Mouse (Mus musculus): ENCODE results near the gene Lrmda. TPM values are rescaled to one million over a fixed set of nuclear protein-coding genes. Genes with fewer than 3 reads are reported as not detected.

Gene Lrmda
- total and polyA plus RNA-seq, 2 experiments from 2014 or later: 0.38 to 0.82 TPM

DNA sequence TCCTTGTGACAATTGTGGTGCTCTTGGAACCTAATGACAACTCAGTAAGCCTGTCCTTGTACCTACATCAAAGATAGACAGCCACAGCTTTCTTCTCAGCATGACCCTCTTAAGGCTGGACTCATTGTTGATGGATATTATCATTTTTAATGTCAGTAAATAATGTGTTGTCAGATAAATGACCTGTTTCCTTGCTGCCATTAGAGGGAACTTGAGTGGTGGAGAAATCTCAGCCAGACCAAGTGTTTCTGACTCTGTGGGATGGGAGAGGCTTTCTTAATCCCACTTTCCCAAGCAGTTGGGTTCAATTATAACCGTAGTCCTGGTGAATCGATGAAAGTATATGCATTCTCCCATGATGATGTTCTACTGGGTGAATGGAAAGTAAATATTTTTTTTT lies 668.9 kb downstream of the Lrmda start:
- WGBS: 74% methylated on average over 2 of the region's 2 CpGs
- Histone ChIP-seq H3K9ac (replicated peaks; ENCODE audit: low read depth, low read length) (no peak overlapping the region), H3K27ac (ENCODE audit: low read depth) (no peak overlapping the region), H3K4me1 (ENCODE audit: control insufficient read depth, insufficient read depth) (no peaks in the 10 kb centered on the region), H3K4me3 (ENCODE audit: low read depth, low read length) (no peak overlapping the region), H3K4me2 (ENCODE audit: low read depth, low read length) (no peak overlapping the region), H3K9me3 (replicated peaks; ENCODE audit: control insufficient read depth, low read length) (no peaks in the 10 kb centered on the region), H3K36me3 (replicated peaks; ENCODE audit: control insufficient read depth, insufficient read depth, low read length) (no peaks in the 10 kb centered on the region), H3K27me3 (ENCODE audit: control insufficient read depth, insufficient read depth, low read length) (0 out of 2 replicates have a peak, but pooled peaks cover 8% of the 10 kb centered on the region)
- no peak for DNase-seq (ENCODE audit: low spot score)
- no peak for TF ChIP-seq EP300 (IDR thresholded peaks at IDR 0.05; ENCODE audit: low read depth)
- no peak for TF ChIP-seq CTCF (IDR thresholded peaks at IDR 0.05; ENCODE audit: low read depth)
- no peak for ATAC-seq (ENCODE audit: insufficient read depth, low read depth)

DNA sequence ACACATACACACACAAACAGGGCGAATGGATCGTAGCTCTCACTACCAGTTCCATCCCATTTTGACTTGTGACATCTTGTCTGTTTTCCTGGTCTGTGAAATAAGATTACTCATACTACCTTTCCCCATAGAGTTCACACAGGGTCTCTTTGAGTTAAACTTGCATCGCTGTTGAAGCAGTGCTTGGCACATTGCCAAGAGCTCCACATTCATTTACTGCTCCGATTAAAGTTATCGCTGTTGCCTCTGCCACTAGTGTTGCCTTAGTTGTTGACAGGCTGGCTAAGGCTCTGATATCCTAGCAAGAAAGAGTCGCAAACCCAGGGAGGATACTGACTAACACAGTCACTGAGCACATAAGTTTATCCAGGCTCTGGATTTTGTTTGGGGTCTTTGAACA lies 675.9 kb downstream of the Lrmda start:
- Histone ChIP-seq H3K36me3 (replicated peaks; ENCODE audit: control insufficient read depth, insufficient read depth, low read length) (no peaks in the 10 kb centered on the region), H3K9me3 (replicated peaks; ENCODE audit: control insufficient read depth, low read length) (no peaks in the 10 kb centered on the region), H3K27ac (ENCODE audit: low read depth) (0 out of 2 replicates have a peak overlapping the region, but pooled peaks have one; percentile 4), H3K4me3 (ENCODE audit: low read depth, low read length) (no peak overlapping the region), H3K4me1 (ENCODE audit: control insufficient read depth, insufficient read depth) (peaks cover 6% of the 10 kb centered on the region), H3K27me3 (ENCODE audit: control insufficient read depth, insufficient read depth, low read length) (0 out of 2 replicates have a peak, but pooled peaks cover 8% of the 10 kb centered on the region), H3K9ac (replicated peaks; ENCODE audit: low read depth, low read length) (no peak overlapping the region), H3K4me2 (ENCODE audit: low read depth, low read length) (no peak overlapping the region)
- 12% methylated on average over 6 of the region's 6 CpGs for WGBS
- peak; percentile 88 for ATAC-seq (ENCODE audit: insufficient read depth, low read depth)
- peak; percentile 86 for DNase-seq (ENCODE audit: low spot score)
- TF ChIP-seq CTCF (IDR thresholded peaks at IDR 0.05; ENCODE audit: low read depth): no peak
- TF ChIP-seq EP300 (IDR thresholded peaks at IDR 0.05; ENCODE audit: low read depth): no peak

DNA sequence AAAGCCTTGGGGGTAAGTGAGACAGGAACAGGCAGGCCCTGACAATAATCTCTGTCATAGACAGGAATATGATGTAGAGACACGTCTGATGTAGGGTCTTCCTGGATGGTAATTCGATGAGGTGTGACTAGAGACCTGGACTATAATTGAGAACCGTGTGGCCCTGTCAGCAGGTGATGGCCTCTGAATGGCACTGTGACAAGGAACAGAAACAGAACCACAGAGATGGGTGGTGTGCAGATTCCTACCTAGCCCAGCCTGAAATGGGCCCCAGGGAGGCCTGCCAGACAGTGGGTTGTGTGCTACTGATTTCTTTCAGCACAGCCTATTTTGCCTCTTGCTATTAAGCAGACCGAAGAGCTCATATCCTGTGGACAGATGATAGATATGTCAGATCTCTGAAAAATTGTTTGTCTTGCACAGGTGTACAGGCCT lies 676.4 kb downstream of the Lrmda start:
- Histone ChIP-seq H3K27me3 (ENCODE audit: control insufficient read depth, insufficient read depth, low read length) (0 out of 2 replicates have a peak, but pooled peaks cover 7% of the 10 kb centered on the region), H3K4me3 (ENCODE audit: low read depth, low read length) (no peak overlapping the region), H3K9ac (replicated peaks; ENCODE audit: low read depth, low read length) (no peak overlapping the region), H3K4me1 (ENCODE audit: control insufficient read depth, insufficient read depth) (peaks cover 6% of the 10 kb centered on the region), H3K4me2 (ENCODE audit: low read depth, low read length) (no peak overlapping the region), H3K9me3 (replicated peaks; ENCODE audit: control insufficient read depth, low read length) (no peaks in the 10 kb centered on the region), H3K27ac (ENCODE audit: low read depth) (0 out of 2 replicates have a peak overlapping the region, but pooled peaks have one; percentile 4), H3K36me3 (replicated peaks; ENCODE audit: control insufficient read depth, insufficient read depth, low read length) (no peaks in the 10 kb centered on the region)
- DNase-seq (ENCODE audit: low spot score) (peak; percentile 18), ATAC-seq (ENCODE audit: insufficient read depth, low read depth) (peak; percentile 78)
- 29% methylated on average over 4 of the region's 4 CpGs for WGBS
- TF ChIP-seq CTCF (IDR thresholded peaks at IDR 0.05; ENCODE audit: low read depth) (no peak), EP300 (IDR thresholded peaks at IDR 0.05; ENCODE audit: low read depth) (no peak; the same call in 1 of the 2 replicates)

DNA sequence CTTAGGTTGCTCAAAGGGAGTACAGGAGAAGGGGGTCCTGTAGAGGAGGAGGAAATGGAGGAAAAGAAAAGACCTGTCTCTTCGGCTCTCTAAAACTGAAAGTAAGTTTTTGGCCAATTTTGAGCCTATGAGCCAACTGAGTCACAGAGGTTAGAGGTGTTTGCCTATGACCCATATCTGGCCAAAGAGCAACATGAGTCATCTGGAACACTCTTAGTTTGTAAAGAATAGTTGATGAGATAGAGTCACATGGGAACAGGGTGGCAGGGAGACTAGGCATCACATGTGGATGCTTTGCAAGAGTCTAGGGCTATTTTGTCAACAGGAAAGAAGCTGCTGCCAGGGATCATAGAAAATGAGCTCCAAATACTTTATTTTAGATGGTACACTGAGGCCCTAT lies 680.7 kb downstream of the Lrmda start:
- WGBS: 81% methylated on average over 1 of the region's 1 CpGs
- no peak for ATAC-seq (ENCODE audit: insufficient read depth, low read depth)
- DNase-seq (ENCODE audit: low spot score): no peak
- no peak overlapping the region for H3K27ac ChIP-seq (ENCODE audit: low read depth)
- peaks cover 6% of the 10 kb centered on the region for H3K4me1 ChIP-seq (ENCODE audit: control insufficient read depth, insufficient read depth)
- H3K27me3 ChIP-seq (ENCODE audit: control insufficient read depth, insufficient read depth, low read length): no peaks in the 10 kb centered on the region
- H3K36me3 ChIP-seq (replicated peaks; ENCODE audit: control insufficient read depth, insufficient read depth, low read length): no peaks in the 10 kb centered on the region
- no peak overlapping the region for H3K4me3 ChIP-seq (ENCODE audit: low read depth, low read length)
- no peak overlapping the region for H3K9ac ChIP-seq (replicated peaks; ENCODE audit: low read depth, low read length)
- H3K4me2 ChIP-seq (ENCODE audit: low read depth, low read length): no peak overlapping the region
- no peaks in the 10 kb centered on the region for H3K9me3 ChIP-seq (replicated peaks; ENCODE audit: control insufficient read depth, low read length)
- TF ChIP-seq CTCF (IDR thresholded peaks at IDR 0.05; ENCODE audit: low read depth) (no peak), EP300 (IDR thresholded peaks at IDR 0.05; ENCODE audit: low read depth) (no peak)

DNA sequence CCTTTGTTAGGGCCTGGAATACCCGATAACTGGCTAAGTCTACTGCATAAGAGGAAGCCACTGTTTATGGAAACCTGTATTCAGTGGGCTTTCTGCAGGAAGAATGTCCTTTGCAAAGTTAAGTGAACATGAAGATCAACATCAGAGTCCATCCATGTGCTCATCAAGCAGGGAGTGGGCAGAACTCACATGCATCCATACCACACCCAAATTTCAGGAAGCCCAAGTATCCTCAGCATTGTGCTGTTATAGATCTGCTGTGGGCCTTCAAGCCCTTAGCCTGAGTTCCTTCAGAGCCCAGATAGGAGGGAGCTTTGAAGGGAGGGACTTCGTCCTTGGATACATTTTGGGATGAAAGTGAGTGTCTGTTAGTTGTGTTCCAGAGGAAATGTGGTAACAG lies 681.2 kb downstream of the Lrmda start:
- Histone ChIP-seq H3K27me3 (ENCODE audit: control insufficient read depth, insufficient read depth, low read length) (no peaks in the 10 kb centered on the region), H3K36me3 (replicated peaks; ENCODE audit: control insufficient read depth, insufficient read depth, low read length) (no peaks in the 10 kb centered on the region), H3K9me3 (replicated peaks; ENCODE audit: control insufficient read depth, low read length) (no peaks in the 10 kb centered on the region), H3K4me2 (ENCODE audit: low read depth, low read length) (no peak overlapping the region), H3K9ac (replicated peaks; ENCODE audit: low read depth, low read length) (no peak overlapping the region), H3K4me1 (ENCODE audit: control insufficient read depth, insufficient read depth) (peaks cover 6% of the 10 kb centered on the region; the same call in 1 of the 2 replicates), H3K4me3 (ENCODE audit: low read depth, low read length) (no peak overlapping the region), H3K27ac (ENCODE audit: low read depth) (no peak overlapping the region)
- 84% methylated on average over 2 of the region's 2 CpGs for WGBS
- no peak for TF ChIP-seq CTCF (IDR thresholded peaks at IDR 0.05; ENCODE audit: low read depth)
- ATAC-seq (ENCODE audit: insufficient read depth, low read depth): no peak
- DNase-seq (ENCODE audit: low spot score): no peak

Measured in heart, postnatal 0 days (tissue).